Mouse (Mus musculus) cerebellum, adult 11 months (tissue): ENCODE results near the gene Atp6v1c2.

Source experiments
- DNase-seq: peaks from one replicate; pipeline ENCODE4 v3.0.0; 2022

Atp6v1c2 gene

GRCm38 (mm10) chr12:17255602-17256001 lies 73.6 kb downstream of the Atp6v1c2 start:
- DNase-seq, result no peak

DNA sequence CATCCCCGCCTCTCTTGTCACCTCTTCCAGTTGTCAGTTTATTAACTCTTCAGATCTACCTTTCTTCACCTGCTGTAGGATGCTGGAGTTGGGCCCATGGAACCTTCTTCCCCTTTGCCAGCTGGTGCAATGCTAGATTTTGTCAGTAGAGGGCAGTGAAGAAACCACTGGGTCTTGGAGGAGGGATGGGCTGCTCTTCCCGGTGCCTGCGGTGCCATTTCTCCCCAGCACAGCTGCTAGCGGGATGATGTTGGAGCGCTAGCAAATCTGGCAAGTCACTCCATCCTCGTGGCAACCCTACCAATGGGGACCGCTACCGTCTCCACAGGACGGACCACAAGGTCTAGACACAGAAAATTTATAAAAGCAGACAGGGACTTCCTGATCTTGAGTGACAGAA lies 76.1 kb downstream of the Atp6v1c2 start:
- peak; percentile 45 for DNase-seq

DNA sequence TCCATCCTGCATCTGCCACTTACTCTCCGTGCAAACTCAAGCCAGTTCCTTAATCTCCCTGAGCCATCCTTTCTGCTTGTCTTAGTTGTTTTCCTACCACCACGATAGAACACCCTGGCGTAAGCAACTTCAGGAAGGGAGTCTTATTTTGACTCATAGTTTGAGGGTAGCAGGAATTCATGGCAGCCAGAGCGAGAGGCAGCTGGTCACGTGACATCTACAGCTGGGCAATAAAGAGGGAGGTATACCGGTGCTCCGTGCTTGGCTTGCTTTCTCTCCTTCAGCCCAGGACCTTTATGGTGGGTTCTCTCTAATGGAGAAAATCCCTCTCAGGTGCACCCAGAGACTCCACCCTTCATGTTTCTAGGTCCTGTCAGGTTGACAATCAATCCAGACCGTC lies 78.2 kb downstream of the Atp6v1c2 start:
- no peak for DNase-seq

DNA sequence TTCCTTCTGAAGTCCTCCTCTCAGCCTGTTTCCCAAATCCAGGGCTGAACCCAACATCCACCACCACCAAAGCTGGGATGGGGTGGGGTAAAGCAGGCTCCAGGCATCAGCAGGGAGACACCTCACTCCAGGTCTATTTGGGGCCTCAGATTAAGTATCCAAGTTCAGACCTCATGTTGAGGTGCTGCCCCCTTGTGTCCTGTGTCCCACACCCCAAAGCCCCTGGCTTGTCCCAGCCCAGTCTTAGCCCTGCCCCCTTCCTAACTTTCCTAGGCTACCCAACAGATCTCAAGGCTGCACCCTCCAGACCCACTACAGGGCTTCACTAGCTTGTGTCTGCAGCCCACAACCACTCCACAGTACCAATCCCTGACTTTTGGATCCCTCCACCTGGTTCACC lies 87.1 kb downstream of the Atp6v1c2 start:
- no peak for DNase-seq

- DNase-seq, result no peak
Measured at GRCm38 (mm10) chr12:17241614-17242013, 87.5 kb downstream of the Atp6v1c2 start.

DNA sequence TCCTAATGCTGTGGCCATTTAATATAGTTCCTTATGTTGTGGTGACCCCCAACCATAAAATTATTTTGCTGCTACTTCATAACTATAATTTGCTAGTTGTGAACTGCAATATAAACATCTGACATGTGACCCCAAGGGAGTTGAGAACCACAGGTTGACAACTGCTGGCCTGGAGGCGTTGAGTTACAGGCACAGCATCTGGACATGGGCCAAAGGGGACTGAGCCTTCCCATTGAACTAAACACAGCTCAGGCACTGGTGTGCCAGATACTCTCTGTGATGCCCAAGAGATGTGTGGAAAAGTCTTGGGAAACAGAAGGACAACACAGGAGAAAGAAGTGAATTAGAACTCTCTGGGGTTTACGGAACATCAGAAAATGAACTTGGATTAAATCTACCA lies 88.1 kb downstream of the Atp6v1c2 start:
- DNase-seq, result no peak

DNA sequence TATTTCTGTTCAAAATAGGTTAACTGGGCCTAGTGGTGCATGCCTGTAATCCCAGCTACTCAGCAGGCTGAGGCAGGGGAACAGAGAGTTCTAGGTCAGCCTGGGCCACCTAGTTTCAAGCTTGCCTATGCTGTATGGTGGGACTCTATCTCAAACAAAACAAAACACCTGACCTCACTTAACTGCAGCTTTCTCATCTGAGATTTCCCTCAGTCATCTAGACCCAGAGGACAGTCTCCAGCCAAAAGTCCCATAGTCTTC lies 89.8 kb downstream of the Atp6v1c2 start:
- no peak for DNase-seq

DNA sequence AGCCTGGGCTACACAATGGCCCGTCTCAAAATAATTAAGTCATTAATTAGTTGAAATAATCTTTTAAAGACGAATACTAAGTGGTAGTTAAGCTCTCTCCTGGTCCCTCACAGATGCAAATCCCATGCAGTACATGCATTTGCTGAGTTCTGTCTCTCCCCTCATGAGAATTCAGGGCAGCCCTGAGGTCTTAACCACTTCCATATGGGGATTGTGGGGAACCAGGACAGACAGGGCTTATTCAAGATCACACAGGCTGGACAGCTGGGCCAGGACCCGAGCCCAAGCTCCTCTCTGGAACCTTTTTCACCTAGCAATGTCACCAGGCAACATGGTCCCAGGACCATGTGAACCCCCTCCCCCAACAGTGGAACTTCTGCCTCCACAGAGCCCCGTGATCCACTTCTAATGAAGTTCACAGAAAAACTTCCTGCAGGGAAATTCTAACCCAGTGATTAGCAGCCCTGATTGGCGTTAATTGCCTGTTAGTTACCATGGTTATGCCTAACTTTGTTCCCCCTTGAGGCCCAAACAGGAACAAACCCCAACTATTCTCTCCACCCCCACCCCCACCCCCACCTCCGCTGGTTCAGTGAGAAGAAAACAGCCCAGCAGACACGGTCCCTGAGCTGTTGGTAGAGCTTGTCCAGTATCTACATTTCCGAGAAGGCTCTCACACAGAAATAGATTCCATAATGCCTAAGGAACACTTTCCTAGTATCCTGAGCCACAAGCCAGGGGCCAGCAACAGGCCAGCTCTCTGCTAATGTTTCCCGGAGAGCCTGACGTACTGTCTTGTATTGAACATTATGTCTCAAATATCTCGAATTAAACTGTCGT lies 90.4 kb downstream of the Atp6v1c2 start:
- no peak for DNase-seq

DNA sequence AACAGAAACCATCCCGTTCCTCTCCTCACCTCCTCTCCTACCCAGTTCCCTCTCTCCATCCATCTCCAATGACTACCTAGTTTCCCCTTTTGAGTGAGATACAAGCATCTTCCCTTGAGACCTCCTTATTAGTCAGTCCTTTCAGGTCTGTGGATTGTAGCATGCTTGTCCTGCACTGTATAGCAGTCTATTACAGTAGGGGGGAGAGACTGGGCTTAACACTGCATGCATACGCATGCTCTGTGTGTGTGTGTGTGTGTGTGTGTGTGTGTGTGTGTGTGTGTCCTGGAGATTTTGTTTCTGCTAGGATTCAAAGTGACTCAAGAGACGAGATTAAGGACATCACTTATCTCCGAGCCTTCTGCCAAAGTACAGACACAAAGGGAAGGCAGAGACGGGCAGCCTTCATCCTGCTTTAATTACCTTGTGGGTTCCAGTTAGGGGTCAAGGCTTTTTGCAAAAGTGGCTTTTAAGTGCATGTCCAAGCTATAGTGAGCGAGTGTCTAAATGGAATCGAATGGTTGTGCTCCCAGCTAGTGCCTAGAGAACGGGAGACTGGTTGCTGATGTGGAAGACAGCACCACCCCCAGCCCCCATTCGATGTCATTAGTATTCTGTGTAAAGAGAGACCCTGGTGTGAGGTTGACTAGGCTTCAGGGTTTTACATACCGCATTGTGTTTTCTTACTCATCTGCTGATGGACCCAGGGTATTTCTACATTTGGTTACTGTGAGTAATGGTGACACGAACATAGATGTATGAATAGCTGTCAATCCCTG lies 93.4 kb downstream of the Atp6v1c2 start:
- no peak for DNase-seq
